Mouse (Mus musculus) heart, adult 9 months (tissue): ENCODE data around the gene Phf21a.
A peak's percentile ranks its signal among the peaks of the same experiment; 100 is the strongest.

Experiments
- DNase-seq, 2 experiments: peaks; one replicate each; pipeline ENCODE4 v3.0.0; 2022; ENCODE audit warnings: low spot score in 2 of 2

The Phf21a gene

GRCm38 (mm10) chr2:92360893-92361292, 268.0 kb downstream of the Phf21a start:
- DNase-seq, result no peak

GRCm38 (mm10) chr2:92361795-92362194, 268.9 kb downstream of the Phf21a start:
- DNase-seq, result no peak

- no peak for DNase-seq
These were observed 269.8 kb downstream of the Phf21a start for GRCm38 (mm10) chr2:92362571-92363228.

- no peak for DNase-seq
These were observed 271.2 kb downstream of the Phf21a start for GRCm38 (mm10) chr2:92364086-92364485.

GRCm38 (mm10) chr2:92365568-92365967, 272.7 kb downstream of the Phf21a start:
- DNase-seq, result no peak

GRCm38 (mm10) chr2:92367383-92368029, 274.6 kb downstream of the Phf21a start:
- DNase-seq, result no peak

- no peak for DNase-seq
These were observed 277.5 kb downstream of the Phf21a start for GRCm38 (mm10) chr2:92370375-92370774.

GRCm38 (mm10) chr2:92370821-92371805, 278.2 kb downstream of the Phf21a start:
- no peak for DNase-seq

- no peak for DNase-seq
These were observed 279.2 kb downstream of the Phf21a start for GRCm38 (mm10) chr2:92371971-92372690.

GRCm38 (mm10) chr2:92372767-92373436, 280.0 kb downstream of the Phf21a start:
- no peak for DNase-seq

- no peak for DNase-seq
These were observed 280.5 kb downstream of the Phf21a start for GRCm38 (mm10) chr2:92373437-92373813.

GRCm38 (mm10) chr2:92374514-92374913, 281.6 kb downstream of the Phf21a start, which contains the start of the genes Pex16 and Large2:
TSS of gene Pex16 (plus strand) at chr2:92374676.
TSS of gene Large2 (minus strand) at chr2:92374869.
- DNase-seq, result peak in 1 of 2 experiments; percentile 35

GRCm38 (mm10) chr2:92375099-92375623, 282.2 kb downstream of the Phf21a start:
- DNase-seq, result peak; percentile 97 to 99

GRCm38 (mm10) chr2:92375788-92376187, 282.9 kb downstream of the Phf21a start:
- DNase-seq, result no peak

GRCm38 (mm10) chr2:92376300-92376699, 283.4 kb downstream of the Phf21a start:
- DNase-seq, result no peak

GRCm38 (mm10) chr2:92377320-92377719, 284.4 kb downstream of the Phf21a start:
- no peak for DNase-seq

- no peak for DNase-seq
These were observed 287.0 kb downstream of the Phf21a start for GRCm38 (mm10) chr2:92379783-92380494.

- no peak for DNase-seq
These were observed 287.7 kb downstream of the Phf21a start for GRCm38 (mm10) chr2:92380495-92381050.

- no peak for DNase-seq
These were observed 288.2 kb downstream of the Phf21a start for GRCm38 (mm10) chr2:92381161-92381560.
